In genomic region chr2:119355651-119356050, GRCm38 (mm10) we compare ENCODE assay signal across 9 mouse cellular contexts. TPM values are rescaled to one million over a fixed set of nuclear protein-coding genes. Genes with fewer than 3 reads are reported as not detected.
A peak's percentile ranks its signal among the peaks of the same experiment; 100 is the strongest.
DNase-seq lines count a peak whose midpoint lies in the region; ATAC-seq and TF ChIP-seq lines count a peak whose summit lies in the region.
"Had no signal": no experiment of that assay in that cellular context is flagged by ENCODE, and none has a peak within 500 bp of the region (broad histone marks: within the 10 kb centered on the region; RNA-seq: fewer than 3 reads in every experiment).

No protein-coding gene starts in this region.

- no peak for ATAC-seq in midbrain, postnatal 0 days (ENCODE audit: low FRiP score)
- ATAC-seq in midbrain, embryonic 16.5 days = no peak
- no peak for ATAC-seq in granulocyte monocyte progenitor cell, adult 5-6 weeks (replicated peaks; ENCODE audit: poor library complexity, severe bottlenecking)

- DNase-seq in midbrain, postnatal 0 days (ENCODE audit: low spot score) = peak; percentile 31
- peak; percentile 87 for DNase-seq in cerebellum, adult 11 months
- peak; percentile 64 for DNase-seq in heart, adult 8-10 months (ENCODE audit: low spot score)
- no peak for DNase-seq in spleen, adult 18-20 months
- no peak for DNase-seq in left cerebral cortex, postnatal 10 days (ENCODE audit: extremely low spot score in 1 of 2, low spot score in 2 of 2)

- no peak overlapping the region for H3K27ac ChIP-seq in midbrain, postnatal 0 days (ENCODE audit: low read depth, low read length)
- no peak overlapping the region for H3K27ac ChIP-seq in midbrain, embryonic 16.5 days (ENCODE audit: low read length)
- H3K27ac ChIP-seq: forebrain, embryonic 10.5 days; neural tube, embryonic 13.5 days had no signal

- H3K27me3 ChIP-seq in midbrain, postnatal 0 days (ENCODE audit: insufficient read depth, low read length) = no peaks in the 10 kb centered on the region
- no peaks in the 10 kb centered on the region for H3K27me3 ChIP-seq in midbrain, embryonic 16.5 days (ENCODE audit: control insufficient read depth, insufficient read depth, low read depth, low read length)

- no peak overlapping the region for H3K9ac ChIP-seq in midbrain, postnatal 0 days (replicated peaks; ENCODE audit: low read length, poor library complexity, severe bottlenecking)
- H3K9ac ChIP-seq in midbrain, embryonic 16.5 days (ENCODE audit: low read depth, low read length) = no peak overlapping the region
- H3K9ac ChIP-seq: neural tube, embryonic 13.5 days had no signal

- no peak overlapping the region for H3K4me2 ChIP-seq in midbrain, postnatal 0 days (ENCODE audit: low read depth, low read length, poor library complexity, severe bottlenecking)
- no peak overlapping the region for H3K4me2 ChIP-seq in midbrain, embryonic 16.5 days (ENCODE audit: low read length)
- H3K4me2 ChIP-seq: neural tube, embryonic 13.5 days had no signal

- 22% methylated on average over 7 of the region's 7 CpGs for WGBS in midbrain, postnatal 0 days
- 27% methylated on average over 7 of the region's 7 CpGs for WGBS in midbrain, embryonic 16.5 days

- peaks cover 17% of the 10 kb centered on the region for H3K36me3 ChIP-seq in midbrain, postnatal 0 days (ENCODE audit: insufficient read depth, low read length)
- H3K36me3 ChIP-seq in midbrain, embryonic 16.5 days (ENCODE audit: control insufficient read depth, insufficient read depth, low read length) = no peaks in the 10 kb centered on the region; the same call in 1 of the 2 replicates
- H3K36me3 ChIP-seq: forebrain, embryonic 10.5 days had no signal

- peak; percentile 24; the same call in 1 of the 2 replicates for TF ChIP-seq CTCF in midbrain, postnatal 0 days (IDR thresholded peaks at IDR 0.05)

- intact Hi-C loops in left cerebral cortex, postnatal 10 days (cut with DNase I) = loop anchor here (2.0 kb wide), 1 partner anchor 19 kb away; no protein-coding TSS in a partner anchor

- no peaks in the 10 kb centered on the region for H3K4me1 ChIP-seq in midbrain, postnatal 0 days (ENCODE audit: insufficient read depth, low read length)
- H3K4me1 ChIP-seq in midbrain, embryonic 16.5 days (ENCODE audit: control insufficient read depth, insufficient read depth, low read length) = no peaks in the 10 kb centered on the region; the same call in 1 of the 2 replicates

- peaks cover 3% of the 10 kb centered on the region; the same call in 1 of the 2 replicates for H3K9me3 ChIP-seq in midbrain, postnatal 0 days (ENCODE audit: low read length)
- peaks cover 3% of the 10 kb centered on the region; the same call in 1 of the 2 replicates for H3K9me3 ChIP-seq in midbrain, embryonic 16.5 days (replicated peaks; ENCODE audit: control insufficient read depth, low read length, poor library complexity, severe bottlenecking)

- no peak overlapping the region for H3K4me3 ChIP-seq in midbrain, postnatal 0 days (ENCODE audit: low read depth, low read length)
- H3K4me3 ChIP-seq in midbrain, embryonic 16.5 days (ENCODE audit: low read depth, low read length) = no peak overlapping the region
- H3K4me3 ChIP-seq: forebrain, embryonic 10.5 days; neural tube, embryonic 13.5 days had no signal

RNA-seq across cellular contexts. Expression of gene Chac1, which starts 4.6 kb away (rescaled TPM):
- total RNA-seq in midbrain, postnatal 0 days (2014; rRNA removed) = 9.5 and 18.7 TPM in 2 replicates
- 10.2 and 13.5 TPM in 2 replicates for polyA plus RNA-seq in midbrain, postnatal 0 days (2015; fragmentation: Nextera tagmentation; extraction: Ambion mirVana)
- polyA plus RNA-seq in midbrain, embryonic 16.5 days (2015; fragmentation: Nextera tagmentation; extraction: Ambion mirVana) = 9.5 and 10.5 TPM in 2 replicates
- 10 to 100 TPM in 1 of 4 experiments, 1 to 10 TPM in 3; 2.8 to 15.4 (median 5.2) TPM for total RNA-seq in heart, adult 8-10 months (2022)
- total RNA-seq in granulocyte monocyte progenitor cell, adult 5-6 weeks (2014; fragmentation: Nextera tagmentation) = not detected in 2 replicates
- not detected in 2 replicates for total RNA-seq in granulocyte monocyte progenitor cell, adult 5-6 weeks (2017)
- 10 to 100 TPM; 10.1 to 10.6 TPM for total RNA-seq in left cerebral cortex, postnatal 10 days (2021)

RNA-seq across cellular contexts. Expression of gene Dll4, which starts 30.1 kb away (rescaled TPM):
- total RNA-seq in midbrain, postnatal 0 days (2014; rRNA removed) = 3.9 TPM in 2 replicates
- 2.3 and 2.6 TPM in 2 replicates for polyA plus RNA-seq in midbrain, postnatal 0 days (2015; fragmentation: Nextera tagmentation; extraction: Ambion mirVana)
- polyA plus RNA-seq in midbrain, embryonic 16.5 days (2015; fragmentation: Nextera tagmentation; extraction: Ambion mirVana) = 4.4 and 5.0 TPM in 2 replicates
- total RNA-seq in heart, adult 8-10 months (2022) = 10 to 100 TPM; 12.1 to 18.7 (median 18.6) TPM
- not detected in 2 replicates for total RNA-seq in granulocyte monocyte progenitor cell, adult 5-6 weeks (2014; fragmentation: Nextera tagmentation)
- not detected in 2 replicates for total RNA-seq in granulocyte monocyte progenitor cell, adult 5-6 weeks (2017)
- total RNA-seq in left cerebral cortex, postnatal 10 days (2021) = 1 to 10 TPM; 5.5 to 6.7 TPM

Comparison
In these comparisons a context has a peak if more than half of its experiments do, and no peak if none do; other contexts are left out.
1. DNase-seq: peak in midbrain, postnatal 0 days (single experiment), cerebellum, adult 11 months (single experiment) and heart, adult 8-10 months (single experiment); none in spleen, adult 18-20 months (0 of 2) and left cerebral cortex, postnatal 10 days (0 of 2).